Mouse (Mus musculus): Measurements from ENCODE around the gene Ugt2b38. TPM values are rescaled to one million over a fixed set of nuclear protein-coding genes. Genes with fewer than 3 reads are reported as not detected.
"Not testable (repeated sequence)": the region's sequence is repeated elsewhere in the genome, so short reads cannot be mapped to it uniquely, and the experiment has no call there.

Gene Ugt2b38
- polyA plus RNA-seq (2015; fragmentation: Nextera tagmentation; extraction: Ambion mirVana), result not detected in 2 replicates

DNA sequence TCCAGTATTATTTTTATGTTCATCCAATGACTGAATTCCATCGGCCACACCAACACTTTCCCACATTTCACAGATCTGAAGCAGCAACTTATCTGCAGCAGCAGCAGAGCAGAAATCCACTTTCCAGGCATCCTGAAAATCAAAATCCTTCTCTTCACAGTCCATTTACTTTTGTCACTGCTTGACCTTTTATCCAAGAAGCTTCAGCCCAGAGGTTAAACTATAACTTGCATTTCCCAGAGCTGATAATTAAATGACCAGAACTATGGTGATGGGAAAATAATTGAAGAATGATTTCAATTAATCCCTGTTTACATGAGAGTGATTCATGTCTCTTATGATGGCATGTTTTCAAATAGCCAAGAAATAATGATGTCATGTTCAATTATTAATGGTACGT lies at the start of gene Ugt2b38:
Ugt2b38 (minus strand) TSS at position 163 of the 400 bp plus-strand sequence.
- not testable (repeated sequence) for H3K4me2 ChIP-seq; H3K27me3 ChIP-seq; H3K9ac ChIP-seq; H3K36me3 ChIP-seq; H3K4me3 ChIP-seq; H3K27ac ChIP-seq; H3K9me3 ChIP-seq; ATAC-seq (ENCODE audit: insufficient number of reproducible peaks, low FRiP score, low TSS enrichment, low read depth); H3K4me1 ChIP-seq
- WGBS, result 75% methylated on average over 2 of the region's 2 CpGs

DNA sequence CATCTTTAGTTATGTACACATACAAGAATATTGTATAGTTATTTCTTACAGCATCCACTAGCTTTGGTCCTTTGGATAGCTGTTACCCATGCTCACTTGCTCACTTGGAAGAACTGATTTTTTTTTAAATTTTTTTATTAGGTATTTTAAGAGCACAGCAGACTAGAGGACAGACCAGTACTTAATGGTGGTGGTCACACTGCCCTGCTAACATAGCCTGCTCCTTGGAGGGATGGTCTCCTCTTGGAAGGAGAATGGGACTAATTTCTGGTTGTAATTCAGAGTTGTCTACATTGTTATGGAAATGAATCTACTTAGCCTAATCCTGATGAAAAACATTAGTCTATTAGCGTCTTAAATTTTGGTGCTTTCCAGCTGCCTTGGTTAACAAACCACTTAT lies 34.8 kb upstream of the Ugt2b38 start:
- H3K27ac ChIP-seq, result no peak overlapping the region
- no peaks in the 10 kb centered on the region for H3K36me3 ChIP-seq
- ATAC-seq (ENCODE audit: insufficient number of reproducible peaks, low FRiP score, low TSS enrichment, low read depth), result no peak
- H3K4me1 ChIP-seq, result no peaks in the 10 kb centered on the region
- no peak overlapping the region for H3K4me2 ChIP-seq
- H3K9ac ChIP-seq, result no peak overlapping the region
- no peaks in the 10 kb centered on the region for H3K27me3 ChIP-seq
- H3K9me3 ChIP-seq, result no peaks in the 10 kb centered on the region
- H3K4me3 ChIP-seq, result no peak overlapping the region
- 50% methylated on average over 1 of the region's 1 CpGs for WGBS

DNA sequence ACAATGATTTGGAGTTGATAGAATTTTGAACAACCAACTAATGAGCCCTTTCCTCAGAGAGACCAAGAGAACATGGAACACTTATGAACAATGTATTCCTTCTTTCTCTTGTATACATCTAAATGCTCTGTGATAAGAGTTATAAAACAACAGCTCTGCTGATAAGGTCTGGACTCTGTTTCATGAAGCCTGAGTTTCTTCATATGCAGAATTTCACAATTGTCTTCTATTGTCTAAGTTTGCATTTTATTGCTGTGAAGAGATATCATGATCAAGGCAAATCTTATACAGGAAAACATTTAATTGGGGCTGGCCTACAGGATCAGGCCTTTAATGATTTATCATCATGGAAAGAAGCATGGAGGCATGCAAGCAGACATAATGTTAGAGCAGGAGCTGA lies 33.7 kb upstream of the Ugt2b38 start:
- Histone ChIP-seq H3K27me3 (no peaks in the 10 kb centered on the region), H3K27ac (no peak overlapping the region), H3K9me3 (no peaks in the 10 kb centered on the region), H3K4me2 (no peak overlapping the region), H3K4me3 (no peak overlapping the region), H3K4me1 (no peaks in the 10 kb centered on the region), H3K36me3 (no peaks in the 10 kb centered on the region), H3K9ac (no peak overlapping the region)
- ATAC-seq (ENCODE audit: insufficient number of reproducible peaks, low FRiP score, low TSS enrichment, low read depth), result no peak

GRCm38 (mm10) chr5:87456216-87456850 lies 32.3 kb upstream of the Ugt2b38 start:
- Histone ChIP-seq H3K27ac (no peak overlapping the region), H3K4me1 (no peaks in the 10 kb centered on the region), H3K4me3 (no peak overlapping the region), H3K36me3 (no peaks in the 10 kb centered on the region), H3K9me3 (no peaks in the 10 kb centered on the region), H3K27me3 (no peaks in the 10 kb centered on the region), H3K4me2 (no peak overlapping the region), H3K9ac (no peak overlapping the region)
- ATAC-seq (ENCODE audit: insufficient number of reproducible peaks, low FRiP score, low TSS enrichment, low read depth), result no peak
- 84% methylated on average over 3 of the region's 3 CpGs for WGBS

DNA sequence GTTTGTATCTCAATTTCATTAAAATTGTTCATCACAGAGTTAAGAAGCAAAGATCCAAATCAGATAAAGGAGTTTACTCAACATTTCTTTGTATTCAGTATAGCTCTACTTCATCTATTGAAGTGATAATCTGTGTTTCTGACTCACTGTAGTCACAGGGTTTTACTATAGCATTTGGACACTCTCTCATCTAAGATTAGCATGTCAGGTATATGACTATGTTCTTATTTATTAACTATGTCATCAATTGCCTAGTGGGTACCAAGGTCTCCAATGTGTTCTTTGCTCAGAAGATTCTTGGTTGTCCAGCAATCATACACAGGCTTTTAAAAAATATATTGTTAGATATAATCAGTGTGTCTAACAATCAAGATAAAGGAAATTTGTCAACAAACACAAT lies 31.5 kb upstream of the Ugt2b38 start:
- no peak overlapping the region for H3K4me2 ChIP-seq
- no peaks in the 10 kb centered on the region for H3K27me3 ChIP-seq
- H3K9me3 ChIP-seq, result no peaks in the 10 kb centered on the region
- no peaks in the 10 kb centered on the region for H3K4me1 ChIP-seq
- no peak overlapping the region for H3K9ac ChIP-seq
- ATAC-seq (ENCODE audit: insufficient number of reproducible peaks, low FRiP score, low TSS enrichment, low read depth), result no peak
- H3K36me3 ChIP-seq, result no peaks in the 10 kb centered on the region
- H3K27ac ChIP-seq, result no peak overlapping the region
- H3K4me3 ChIP-seq, result no peak overlapping the region

- not testable (repeated sequence) for H3K9ac ChIP-seq; H3K36me3 ChIP-seq; H3K4me2 ChIP-seq; H3K4me3 ChIP-seq; H3K27ac ChIP-seq; H3K27me3 ChIP-seq; H3K4me1 ChIP-seq; H3K9me3 ChIP-seq; ATAC-seq (ENCODE audit: insufficient number of reproducible peaks, low FRiP score, low TSS enrichment, low read depth)
- WGBS, result 78% methylated on average over 4 of the region's 5 CpGs
These were observed 28.5 kb upstream of the Ugt2b38 start for GRCm38 (mm10) chr5:87452514-87452913.

DNA sequence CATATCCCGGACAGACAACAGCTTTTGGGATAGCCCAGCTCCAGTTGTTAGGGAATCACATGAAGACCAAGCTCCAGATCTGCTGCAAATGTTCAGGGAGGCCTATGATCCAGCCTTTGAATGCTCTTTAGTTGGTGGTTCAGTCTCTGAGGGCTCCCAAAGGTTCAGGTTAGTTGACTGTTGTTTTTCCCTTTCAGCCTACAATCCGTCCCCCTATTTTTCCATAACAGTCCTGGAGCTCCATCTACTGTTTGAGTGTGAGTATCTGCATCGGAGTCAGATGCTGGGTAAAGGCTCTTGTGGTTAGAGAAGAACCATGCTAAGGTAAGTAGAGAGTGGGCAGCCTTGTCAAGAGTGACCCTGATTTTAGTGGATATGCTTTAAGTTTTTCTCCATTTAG lies 12.3 kb upstream of the Ugt2b38 start:
- no peak for ATAC-seq (ENCODE audit: insufficient number of reproducible peaks, low FRiP score, low TSS enrichment, low read depth)
- Histone ChIP-seq H3K9ac (no peak overlapping the region), H3K9me3 (no peaks in the 10 kb centered on the region), H3K27ac (no peak overlapping the region), H3K27me3 (no peaks in the 10 kb centered on the region), H3K4me2 (no peak overlapping the region), H3K4me1 (no peaks in the 10 kb centered on the region), H3K36me3 (no peaks in the 10 kb centered on the region), H3K4me3 (no peak overlapping the region)
- WGBS, result 38% methylated on average over 3 of the region's 3 CpGs

DNA sequence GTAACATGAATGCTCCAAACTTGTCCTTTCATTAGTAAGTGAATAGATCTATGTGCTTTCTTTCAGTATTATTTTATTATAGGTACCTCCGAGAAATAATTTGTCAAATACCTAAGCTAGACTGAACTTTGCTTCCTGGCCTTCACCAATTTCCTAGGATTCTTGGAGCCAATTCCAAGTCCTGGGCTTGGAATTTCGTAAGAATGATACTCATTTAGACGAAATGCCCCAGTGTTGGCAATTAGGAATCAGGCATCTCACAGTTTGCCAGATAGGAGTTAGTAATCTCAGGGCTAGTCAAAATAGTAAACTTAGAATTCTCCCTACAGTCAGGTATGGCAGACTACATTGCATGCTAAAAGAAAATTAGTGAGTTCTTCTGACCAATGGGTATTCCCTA lies 1.7 kb upstream of the Ugt2b38 start:
- H3K27me3 ChIP-seq, result no peaks in the 10 kb centered on the region
- H3K4me3 ChIP-seq, result no peak overlapping the region
- H3K36me3 ChIP-seq, result no peaks in the 10 kb centered on the region
- ATAC-seq (ENCODE audit: insufficient number of reproducible peaks, low FRiP score, low TSS enrichment, low read depth), result no peak
- H3K27ac ChIP-seq, result no peak overlapping the region
- WGBS, result 80% methylated on average over 3 of the region's 3 CpGs
- H3K4me1 ChIP-seq, result no peaks in the 10 kb centered on the region
- H3K9me3 ChIP-seq, result no peaks in the 10 kb centered on the region
- no peak overlapping the region for H3K4me2 ChIP-seq
- H3K9ac ChIP-seq, result no peak overlapping the region

DNA sequence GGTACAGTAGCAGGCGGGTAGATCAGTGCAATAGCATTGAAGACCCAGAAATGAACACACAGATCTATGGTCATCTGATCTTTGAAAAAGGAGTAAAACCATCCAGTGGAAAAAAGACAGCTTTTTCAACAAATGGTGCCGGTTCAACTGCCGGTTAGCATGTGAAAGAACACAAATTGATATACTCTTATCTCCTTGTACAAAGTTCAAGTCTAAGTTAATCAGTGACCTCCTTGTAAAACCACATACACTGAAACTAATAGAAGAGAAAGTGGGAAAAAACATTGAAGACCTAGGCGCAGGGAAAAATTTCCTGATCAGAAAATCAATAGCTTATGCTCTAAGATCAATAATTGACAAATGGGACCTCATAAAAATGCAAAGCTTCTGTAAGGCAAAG lies 27.0 kb downstream of the Ugt2b38 start:
- H3K27ac ChIP-seq, result no peak overlapping the region
- WGBS, result 87% methylated on average over 4 of the region's 4 CpGs
- H3K4me2 ChIP-seq, result no peak overlapping the region
- H3K9ac ChIP-seq, result no peak overlapping the region
- no peak for ATAC-seq (ENCODE audit: insufficient number of reproducible peaks, low FRiP score, low TSS enrichment, low read depth)
- H3K36me3 ChIP-seq, result no peaks in the 10 kb centered on the region
- no peaks in the 10 kb centered on the region for H3K27me3 ChIP-seq
- H3K4me3 ChIP-seq, result no peak overlapping the region
- H3K9me3 ChIP-seq, result no peaks in the 10 kb centered on the region
- no peaks in the 10 kb centered on the region for H3K4me1 ChIP-seq

GRCm38 (mm10) chr5:87390818-87391217 lies 33.2 kb downstream of the Ugt2b38 start:
- Histone ChIP-seq H3K27ac (no peak overlapping the region), H3K27me3 (no peaks in the 10 kb centered on the region)
- 71% methylated on average over 2 of the region's 2 CpGs for WGBS

GRCm38 (mm10) chr5:87380234-87380633 lies 43.8 kb downstream of the Ugt2b38 start:
- H3K9me3 ChIP-seq, result no peaks in the 10 kb centered on the region
- H3K4me2 ChIP-seq, result no peak overlapping the region
- no peak overlapping the region for H3K4me3 ChIP-seq
- H3K4me1 ChIP-seq, result no peaks in the 10 kb centered on the region
- no peak overlapping the region for H3K27ac ChIP-seq
- H3K36me3 ChIP-seq, result no peaks in the 10 kb centered on the region
- no peak for ATAC-seq (ENCODE audit: insufficient number of reproducible peaks, low FRiP score, low TSS enrichment, low read depth)
- 78% methylated on average over 2 of the region's 2 CpGs for WGBS
- H3K27me3 ChIP-seq, result no peaks in the 10 kb centered on the region
- H3K9ac ChIP-seq, result no peak overlapping the region

More at GRCm38 (mm10) chr5:87390818-87391217, 33.2 kb downstream of the Ugt2b38 start:
- Histone ChIP-seq H3K36me3 (no peaks in the 10 kb centered on the region), H3K9ac (no peak overlapping the region), H3K4me1 (no peaks in the 10 kb centered on the region), H3K4me3 (no peak overlapping the region), H3K9me3 (no peaks in the 10 kb centered on the region), H3K4me2 (no peak overlapping the region)
- ATAC-seq (ENCODE audit: insufficient number of reproducible peaks, low FRiP score, low TSS enrichment, low read depth), result no peak

DNA sequence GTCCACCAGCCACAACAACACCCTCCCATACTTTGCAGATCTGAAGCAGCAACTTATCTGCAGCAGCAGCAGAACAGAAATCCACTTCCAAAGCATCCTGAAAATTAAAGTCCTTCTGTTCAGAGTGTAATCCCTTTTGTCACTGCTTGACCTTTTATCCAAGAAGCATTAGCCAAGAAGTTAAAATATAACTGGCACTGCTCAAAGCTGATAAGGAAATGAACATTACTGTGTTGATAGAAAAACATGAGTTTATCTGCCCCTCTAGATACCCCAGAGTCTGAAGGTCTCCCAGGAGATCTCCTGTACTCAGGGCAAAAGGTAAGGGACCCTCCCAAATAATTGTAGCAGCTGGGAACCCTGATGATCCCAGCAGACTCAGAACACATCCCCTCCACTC lies 44.2 kb downstream of the Ugt2b38 start:
- H3K27ac ChIP-seq, result no peak overlapping the region

DNA sequence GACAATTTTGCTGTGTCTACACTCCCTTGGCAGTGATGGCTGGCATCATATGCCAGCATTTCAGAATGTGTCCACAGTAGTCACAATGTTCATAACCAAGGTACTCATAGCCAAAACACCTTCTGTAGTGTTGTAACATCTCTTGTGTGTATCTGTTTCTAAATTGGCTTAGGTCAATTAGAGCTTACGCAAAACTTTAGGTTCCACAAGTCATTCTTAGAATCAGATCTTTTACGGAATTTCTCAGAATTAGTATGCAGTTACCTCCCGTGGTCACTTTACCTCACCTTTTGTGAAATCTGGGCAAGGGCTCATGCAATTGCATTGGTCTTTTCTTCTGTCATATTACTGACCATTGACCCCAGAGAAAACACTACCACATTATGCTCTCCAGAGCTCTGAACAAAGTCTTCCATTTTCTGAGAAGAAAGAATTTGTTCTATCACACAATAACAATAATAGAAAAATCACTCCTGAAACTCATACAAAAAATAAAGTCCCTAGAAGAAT lies 48.1 kb downstream of the Ugt2b38 start:
- no peak overlapping the region for H3K4me3 ChIP-seq
- H3K4me2 ChIP-seq, result no peak overlapping the region
- no peaks in the 10 kb centered on the region for H3K36me3 ChIP-seq
- H3K27me3 ChIP-seq, result no peaks in the 10 kb centered on the region
- H3K4me1 ChIP-seq, result no peaks in the 10 kb centered on the region
- H3K9me3 ChIP-seq, result no peaks in the 10 kb centered on the region
- H3K27ac ChIP-seq, result no peak overlapping the region
- WGBS, result 83% methylated on average over 3 of the region's 3 CpGs
- ATAC-seq (ENCODE audit: insufficient number of reproducible peaks, low FRiP score, low TSS enrichment, low read depth), result no peak
- no peak overlapping the region for H3K9ac ChIP-seq

More for the DNA sequence above, 44.2 kb downstream of the Ugt2b38 start:
- no peak overlapping the region for H3K4me2 ChIP-seq
- no peak overlapping the region for H3K4me3 ChIP-seq
- H3K27me3 ChIP-seq, result no peaks in the 10 kb centered on the region
- H3K4me1 ChIP-seq, result no peaks in the 10 kb centered on the region
- no peak overlapping the region for H3K9ac ChIP-seq
- no peaks in the 10 kb centered on the region for H3K36me3 ChIP-seq
- no peak for ATAC-seq (ENCODE audit: insufficient number of reproducible peaks, low FRiP score, low TSS enrichment, low read depth)
- H3K9me3 ChIP-seq, result no peaks in the 10 kb centered on the region

Measured in limb, embryonic 15.5 days (tissue).